Mouse (Mus musculus): Measurements from ENCODE around the gene Ptges2.

Gene Ptges2

DNA sequence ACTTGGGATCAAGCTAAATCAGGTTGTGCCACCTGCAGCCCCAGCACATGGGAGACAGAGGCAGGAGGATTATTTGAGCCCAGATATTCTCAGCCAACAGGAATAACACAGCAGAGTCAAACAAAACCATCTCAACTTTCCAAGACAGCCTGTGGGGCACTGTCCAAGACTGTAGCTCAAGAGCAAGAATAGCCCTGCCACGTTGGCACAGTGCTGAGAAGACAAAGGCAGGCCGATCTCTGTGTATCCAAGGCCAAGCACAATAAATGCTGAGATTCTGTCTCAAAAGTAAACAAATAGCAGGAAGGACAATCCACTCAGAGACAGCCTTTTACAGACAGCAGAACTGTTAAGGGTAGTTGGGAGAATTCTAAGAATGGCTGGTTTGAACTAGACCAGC is 44.5 kb downstream of the Ptges2 start:
- 45% methylated on average over 2 of the region's 2 CpGs for WGBS

DNA sequence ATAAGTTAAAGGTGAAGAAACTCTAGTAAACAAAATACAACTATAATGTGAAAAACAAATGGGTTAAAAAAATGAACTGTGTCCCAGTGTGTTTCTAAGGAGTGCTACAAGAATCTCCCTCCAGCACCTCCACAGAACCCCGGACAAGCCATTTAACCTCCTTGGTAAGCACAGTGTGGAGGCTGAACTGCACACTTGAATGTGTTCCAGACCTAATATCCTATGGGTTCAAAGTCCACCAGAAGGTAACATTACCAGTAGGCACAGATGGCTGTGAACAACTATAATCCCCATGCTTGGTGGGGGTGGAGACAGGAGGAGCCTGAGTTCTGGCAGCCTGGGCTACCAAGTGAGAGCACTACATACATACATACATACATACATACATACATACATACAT is 44.9 kb downstream of the Ptges2 start:
- 74% methylated on average over 1 of the region's 1 CpGs for WGBS

GRCm38 (mm10) chr2:32441550-32441949 is 45.9 kb downstream of the Ptges2 start:
- WGBS: 85% methylated on average over 2 of the region's 2 CpGs

- 59% methylated on average over 1 of the region's 1 CpGs for WGBS
Measured at GRCm38 (mm10) chr2:32445535-32445934, 49.8 kb downstream of the Ptges2 start.

- 11% methylated on average over 9 of the region's 9 CpGs for WGBS
Measured at GRCm38 (mm10) chr2:32447264-32447936, 51.7 kb downstream of the Ptges2 start.

DNA sequence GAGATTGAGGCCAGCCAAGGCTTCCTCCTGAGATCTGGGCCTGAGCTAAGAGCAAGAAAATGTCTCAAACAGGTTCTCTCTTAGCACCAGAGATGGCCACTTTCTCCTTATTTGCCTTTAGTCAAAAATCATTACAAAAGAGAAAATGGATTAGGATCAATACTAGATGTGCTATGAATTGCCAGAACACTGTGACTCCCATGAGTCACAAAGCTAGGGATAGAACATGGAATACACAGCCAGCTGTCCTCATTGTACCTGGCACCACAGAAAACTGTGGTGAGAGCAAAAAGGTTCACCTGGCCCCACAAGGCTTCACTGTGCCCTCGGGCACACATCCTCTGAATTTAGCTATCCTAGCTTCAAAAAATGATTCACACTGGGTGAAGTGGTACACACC is 52.8 kb downstream of the Ptges2 start:
- 50% methylated on average over 1 of the region's 1 CpGs for WGBS

DNA sequence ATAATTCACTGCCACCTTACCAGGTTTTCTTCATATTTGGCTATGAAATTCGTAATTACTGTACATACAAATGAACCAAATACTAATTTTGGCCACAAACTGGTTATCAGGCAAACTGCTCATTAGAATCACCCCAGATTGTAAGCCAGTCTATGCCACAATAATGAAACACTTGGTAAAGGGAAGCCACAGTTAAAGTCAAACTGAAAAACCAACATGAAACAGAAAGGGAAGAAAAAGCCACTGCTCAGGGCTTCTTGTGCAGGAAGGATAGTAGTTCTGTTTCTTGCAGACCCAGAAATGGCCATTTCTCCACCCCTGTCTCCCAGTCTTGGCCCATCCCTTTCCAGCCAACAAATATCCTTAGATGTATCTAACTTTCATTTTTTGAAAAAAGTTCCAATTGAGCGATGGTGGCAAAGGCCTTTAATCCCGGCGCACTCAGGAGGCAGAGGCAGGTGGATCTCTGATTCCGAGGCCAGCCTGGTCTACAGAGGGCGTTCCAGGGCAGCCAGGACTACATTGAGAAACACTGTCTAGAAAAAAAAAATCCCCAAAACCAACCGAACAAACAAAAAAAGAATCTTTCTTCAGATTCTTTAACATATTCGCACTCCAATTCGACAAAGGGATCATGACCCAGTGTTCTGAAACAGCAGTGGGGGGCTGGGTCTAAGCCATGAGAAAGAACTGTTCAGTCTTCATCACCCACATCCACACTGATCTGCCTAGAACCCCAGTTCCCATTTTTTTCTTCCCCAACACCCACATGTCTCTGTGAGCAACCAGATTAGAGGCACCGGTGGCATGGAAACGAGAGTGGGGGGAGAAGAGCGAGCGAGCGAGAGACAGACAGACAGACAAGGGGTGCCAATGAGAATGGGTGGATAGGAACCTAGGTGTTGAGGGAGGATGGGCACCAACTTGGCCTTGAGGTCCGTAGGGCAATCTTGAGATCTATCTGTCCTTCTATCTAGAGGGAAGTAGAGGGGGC is 54.4 kb downstream of the Ptges2 start, which contains the start of gene Naif1:
TSS of gene Naif1 (plus strand) at position 697 of the 994 bp plus-strand sequence.
- WGBS: 47% methylated on average over 15 of the region's 15 CpGs

DNA sequence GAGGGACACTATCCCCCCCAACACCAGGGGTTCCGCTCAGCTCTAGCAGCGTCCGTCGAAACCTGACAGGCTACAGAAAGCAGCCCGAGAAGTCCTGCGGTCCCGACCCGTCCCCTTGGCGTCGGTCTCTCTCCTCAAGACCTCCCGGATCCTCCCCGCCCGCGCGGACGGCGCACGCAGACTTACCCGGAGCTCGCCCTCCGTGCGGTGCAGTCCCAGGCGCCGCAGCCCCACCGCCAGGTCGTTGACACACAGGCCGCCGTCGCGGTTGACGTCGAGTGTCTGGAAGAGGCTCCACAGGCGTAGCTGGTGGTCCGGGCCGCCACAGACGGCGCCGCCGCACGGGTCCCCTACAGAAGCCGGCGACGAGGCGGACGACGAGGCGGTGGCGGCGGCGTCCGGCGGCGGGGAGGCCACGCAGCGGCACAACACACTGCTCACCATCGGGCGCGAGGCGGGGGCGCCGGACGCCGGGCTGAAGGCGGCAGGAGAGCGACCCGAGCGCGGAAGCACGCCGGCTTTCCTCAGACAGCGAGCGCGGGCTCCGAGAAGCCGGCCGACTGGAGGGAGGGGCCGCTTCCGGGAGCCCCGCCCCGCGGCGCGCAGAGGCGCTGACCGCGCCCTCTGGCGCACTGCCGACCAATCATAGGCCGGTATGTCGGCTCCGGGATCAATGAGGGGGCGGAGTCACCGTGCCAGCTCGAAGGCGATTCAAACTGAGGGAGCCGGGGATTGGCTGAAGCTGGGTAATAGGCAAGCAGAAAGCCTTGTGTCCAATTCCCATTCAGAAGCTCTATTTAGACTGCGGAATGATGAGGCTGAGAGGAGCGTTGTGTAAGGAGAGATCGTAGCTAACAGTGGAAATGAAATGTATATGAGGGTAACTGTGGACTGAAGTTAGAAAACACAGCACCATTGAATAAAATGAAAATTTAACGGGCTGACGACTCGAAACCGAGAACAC is 55.5 kb downstream of the Ptges2 start, which contains the start of gene Slc25a25:
TSS of gene Slc25a25 (minus strand) at position 565 of the 964 bp plus-strand sequence.
- under 1% methylated on average over 101 of the region's 103 CpGs for WGBS

DNA sequence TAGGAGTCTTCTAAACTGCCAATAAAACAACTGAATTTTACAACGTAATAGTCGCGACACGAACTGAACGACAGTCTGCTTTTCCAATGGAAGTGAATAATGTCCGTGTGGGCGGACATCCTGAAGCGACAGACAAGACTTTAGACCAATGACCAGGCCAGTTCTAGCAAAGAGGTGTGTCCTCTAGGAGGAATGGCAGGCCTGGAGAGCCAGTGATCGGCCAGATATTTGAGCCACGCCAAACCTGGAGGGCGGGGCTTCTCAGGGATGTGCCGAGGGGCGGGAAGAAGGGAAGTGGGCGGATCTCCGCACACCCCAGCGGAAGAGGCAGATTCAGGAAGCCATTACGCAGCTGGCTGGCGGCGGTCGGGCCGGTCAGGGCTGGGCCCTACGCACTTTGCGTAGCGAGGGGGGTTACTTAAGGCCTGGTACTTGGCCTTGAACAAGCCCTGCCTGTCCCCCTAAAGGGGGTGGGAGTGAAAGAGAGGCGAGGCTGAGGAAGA is 56.2 kb downstream of the Ptges2 start:
- WGBS: under 1% methylated on average over 25 of the region's 25 CpGs

- WGBS: 92% methylated on average over 16 of the region's 16 CpGs
Measured at GRCm38 (mm10) chr2:32452441-32452971, 56.8 kb downstream of the Ptges2 start.

GRCm38 (mm10) chr2:32453641-32454303 is 58.1 kb downstream of the Ptges2 start:
- 87% methylated on average over 5 of the region's 5 CpGs for WGBS

DNA sequence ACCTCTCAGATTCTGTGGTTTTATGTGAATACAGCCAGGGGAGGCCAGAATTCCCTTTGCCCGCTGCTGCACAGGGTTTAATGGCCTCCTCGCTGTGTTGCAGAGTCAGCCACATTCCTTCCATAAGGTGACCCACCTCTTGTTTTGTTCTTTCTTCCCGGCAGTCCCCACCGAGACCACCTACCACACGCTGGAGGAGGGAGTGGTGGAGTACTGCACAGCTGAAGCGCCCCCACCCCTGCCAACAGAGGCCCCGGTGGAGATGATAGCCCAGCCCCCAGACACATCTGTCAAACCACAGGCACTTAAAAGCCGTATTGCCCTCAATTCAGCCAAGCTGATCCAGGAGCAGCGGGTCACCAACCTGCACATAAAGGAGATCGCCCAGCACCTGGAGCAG is 58.9 kb downstream of the Ptges2 start:
- WGBS: 91% methylated on average over 10 of the region's 10 CpGs

- 94% methylated on average over 8 of the region's 8 CpGs for WGBS
Measured at GRCm38 (mm10) chr2:32455101-32455500, 59.4 kb downstream of the Ptges2 start.

Measured in cerebral cortex, adult 2 months (tissue).